Mouse (Mus musculus): ENCODE results near the gene Nit1. TPM values are rescaled to one million over a fixed set of nuclear protein-coding genes. Genes with fewer than 3 reads are reported as not detected.
"Not testable (repeated sequence)": the region's sequence is repeated elsewhere in the genome, so short reads cannot be mapped to it uniquely, and the experiment has no call there.

Nit1 gene
- total RNA-seq, 2 experiments from 2014 or later, result 43.3 to 47.9 TPM

DNA sequence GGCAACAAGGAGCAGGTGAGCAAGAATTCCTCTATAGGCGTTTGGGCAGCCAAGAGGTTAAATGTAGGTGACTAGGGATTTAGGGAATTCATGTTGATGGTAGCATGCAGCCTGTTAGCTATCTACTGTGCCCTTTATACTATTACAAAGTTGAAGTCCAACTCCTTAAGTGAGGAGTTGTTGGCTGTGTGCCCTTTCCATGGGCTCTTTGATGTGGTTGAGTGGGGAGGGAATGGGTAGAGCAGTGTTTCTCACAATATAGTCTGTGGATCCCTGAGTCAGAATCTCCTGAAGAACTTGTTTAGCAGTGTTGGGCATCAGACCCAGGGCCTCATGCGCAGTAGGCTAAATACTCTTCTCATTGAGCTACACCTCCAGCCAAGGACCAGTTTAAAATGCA lies 11.4 kb upstream of the Nit1 start:
- DNase-seq (ENCODE audit: low spot score in 2 of 2), result no peak

DNA sequence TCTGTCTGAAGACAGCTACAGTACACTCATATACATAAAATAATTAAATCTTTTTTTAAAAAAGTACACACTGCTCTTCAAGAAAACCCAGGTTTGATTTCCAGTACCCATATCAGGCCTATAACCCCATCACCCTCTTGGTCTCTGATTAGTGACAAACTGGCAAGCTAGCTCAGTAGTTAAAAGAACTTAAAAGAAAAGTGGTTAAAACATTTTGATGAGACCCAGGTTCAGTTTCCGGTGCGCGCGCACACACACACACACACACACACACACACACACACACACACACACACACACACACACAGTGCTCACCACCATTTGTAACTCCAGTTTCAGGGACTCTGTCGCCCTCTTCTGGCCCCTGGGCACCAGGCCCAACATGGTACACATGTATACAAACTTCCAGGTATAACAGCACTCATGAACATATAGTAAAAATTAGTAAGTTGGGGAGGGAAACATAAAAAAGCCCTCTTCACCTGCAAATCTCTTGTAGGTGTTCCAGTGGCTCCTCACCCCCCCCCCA lies 10.4 kb upstream of the Nit1 start:
- no peak for DNase-seq (ENCODE audit: low spot score in 2 of 2)

GRCm38 (mm10) chr1:171349210-171349609 lies 3.8 kb upstream of the Nit1 start:
- DNase-seq (ENCODE audit: low spot score in 2 of 2), result no peak

DNA sequence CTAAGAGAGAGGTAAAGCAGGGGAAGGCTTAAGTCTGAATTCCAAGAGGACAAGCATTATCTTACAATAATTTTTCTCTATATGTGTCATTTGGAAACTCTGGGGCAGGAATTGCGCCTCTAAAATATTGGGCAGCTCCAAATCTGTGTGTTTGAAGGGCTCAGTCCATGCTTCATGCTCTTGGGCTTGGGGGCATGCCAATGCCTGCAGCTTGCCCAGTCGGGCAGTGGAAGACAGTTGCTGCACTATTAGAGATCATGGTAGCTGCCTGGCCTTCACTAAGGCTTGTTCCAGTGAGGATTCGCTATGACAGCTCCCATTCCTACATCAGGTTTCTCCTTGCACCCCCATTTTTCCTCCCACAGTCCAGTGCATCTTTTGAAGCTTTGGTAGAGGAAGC lies 3.2 kb upstream of the Nit1 start:
- DNase-seq (ENCODE audit: low spot score in 2 of 2), result no peak

- DNase-seq (ENCODE audit: low spot score in 2 of 2), result no peak
These were observed 627 bp upstream of the Nit1 start for GRCm38 (mm10) chr1:171346095-171346450.

- no peak for DNase-seq (ENCODE audit: low spot score in 2 of 2)
These were observed 731 bp downstream of the Nit1 start for GRCm38 (mm10) chr1:171344715-171345114.

DNA sequence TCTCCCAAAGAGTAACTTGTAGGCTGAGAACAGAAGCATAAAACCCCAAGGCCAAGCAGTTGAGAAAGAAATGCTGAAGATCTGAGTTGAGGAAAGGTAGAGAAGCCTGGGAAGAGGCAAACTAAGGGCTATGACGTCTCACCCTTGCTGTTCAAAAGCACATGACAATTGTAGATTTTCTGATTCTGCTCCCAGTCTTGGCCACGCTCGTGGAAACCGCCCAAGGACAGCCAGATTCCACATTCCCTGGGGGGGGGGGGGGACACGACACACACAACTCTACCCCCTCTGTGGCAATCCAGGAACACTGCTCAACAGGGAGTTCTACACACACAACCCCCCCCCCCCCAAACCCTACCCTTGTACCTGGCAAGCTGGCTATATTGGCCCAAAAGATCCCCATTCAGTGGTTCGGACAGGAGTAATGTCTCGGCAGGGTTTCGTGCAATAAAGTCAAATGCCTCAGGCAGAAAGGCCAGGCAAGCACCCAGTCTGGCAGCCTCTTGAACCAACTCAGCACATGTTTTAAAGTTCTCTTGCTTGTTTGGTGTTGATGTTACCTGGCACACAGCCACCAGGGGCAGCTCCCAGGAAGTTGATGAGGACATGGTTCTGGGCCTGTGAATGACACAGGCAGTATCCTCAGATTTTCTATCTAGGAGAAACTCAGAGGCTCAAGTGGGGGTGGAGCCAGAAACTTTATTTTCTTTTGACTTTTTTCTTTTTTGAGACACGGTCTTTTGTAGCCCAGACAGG lies 1.3 kb downstream of the Nit1 start:
- no peak for DNase-seq (ENCODE audit: low spot score in 2 of 2)

DNA sequence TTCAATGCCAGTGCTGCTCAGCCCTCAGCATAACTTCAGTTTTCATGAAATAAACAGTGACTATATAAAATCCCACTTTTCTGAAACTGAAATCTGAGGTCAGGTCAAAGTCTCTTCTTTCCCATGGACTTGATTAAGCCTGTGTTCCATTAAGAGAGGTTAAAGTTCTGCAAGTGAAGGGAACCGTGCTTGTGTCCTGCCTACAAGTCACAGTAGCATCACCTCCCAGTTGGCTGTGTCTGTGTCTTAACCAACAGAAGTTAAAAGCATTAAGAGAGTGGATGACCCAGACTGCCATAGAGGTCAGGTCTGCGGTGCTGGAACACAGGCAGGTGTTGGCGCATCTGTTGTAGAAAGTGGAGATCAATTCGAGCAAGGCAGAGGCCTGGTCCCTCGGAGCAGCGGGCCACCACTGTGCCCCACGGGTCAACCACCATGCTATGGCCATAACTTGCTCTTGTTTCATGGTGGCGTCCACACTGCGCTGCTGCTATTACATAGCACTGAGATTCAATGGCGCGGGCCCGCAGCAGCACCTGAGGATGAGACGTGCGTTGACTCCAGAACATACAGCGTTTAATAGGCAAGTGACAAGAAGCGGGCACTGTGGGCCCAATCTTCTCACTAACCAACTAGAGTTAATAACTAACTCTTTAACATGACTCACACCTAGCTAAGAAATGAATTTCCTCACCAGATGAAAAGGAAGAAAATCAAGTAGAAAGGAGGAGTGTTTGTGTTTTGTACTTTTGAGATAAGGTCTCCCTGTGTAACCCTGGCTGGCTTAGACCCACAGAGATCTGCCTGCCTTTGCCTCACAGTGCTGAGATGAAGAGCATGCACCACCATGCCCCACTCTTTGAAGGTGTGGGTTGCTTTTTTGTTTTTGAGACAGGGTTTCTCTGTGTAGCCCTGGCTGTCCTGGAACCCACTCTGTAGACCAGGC lies 2.9 kb downstream of the Nit1 start:
- DNase-seq (ENCODE audit: low spot score in 2 of 2), result no peak

DNA sequence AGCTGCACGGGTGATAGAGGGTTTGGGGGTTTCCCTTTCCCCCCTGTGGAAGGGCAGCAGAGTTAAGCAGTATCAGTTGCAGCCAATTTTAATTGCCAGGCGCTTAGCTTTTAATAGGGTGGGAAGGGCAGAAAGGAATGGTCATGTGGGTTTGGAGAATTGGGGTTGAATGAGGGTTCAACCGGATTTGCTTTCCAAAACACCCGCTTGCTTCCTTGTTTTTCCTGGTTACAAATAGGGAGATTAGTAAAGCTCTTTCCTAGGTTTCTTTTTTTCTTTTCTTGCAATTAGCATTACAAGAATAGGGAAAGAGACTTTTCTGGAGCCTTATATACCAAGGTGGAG lies 15.3 kb downstream of the Nit1 start:
- DNase-seq (ENCODE audit: low spot score in 2 of 2), result no peak

- DNase-seq (ENCODE audit: low spot score in 2 of 2), result peak in 1 of 2 experiments; percentile 24
These were observed 15.8 kb downstream of the Nit1 start for GRCm38 (mm10) chr1:171329433-171330215.

GRCm38 (mm10) chr1:171328839-171329432 lies 16.5 kb downstream of the Nit1 start, which contains the start of gene Dedd:
Dedd (plus strand) TSS chr1:171329145.
- DNase-seq (ENCODE audit: low spot score in 2 of 2), result peak; percentile 87 to 89

- no peak for DNase-seq (ENCODE audit: low spot score in 2 of 2)
These were observed 17.2 kb downstream of the Nit1 start for GRCm38 (mm10) chr1:171328244-171328643.

GRCm38 (mm10) chr1:171326588-171326987 lies 18.9 kb downstream of the Nit1 start:
- DNase-seq (ENCODE audit: low spot score in 2 of 2), result not testable (repeated sequence)

DNA sequence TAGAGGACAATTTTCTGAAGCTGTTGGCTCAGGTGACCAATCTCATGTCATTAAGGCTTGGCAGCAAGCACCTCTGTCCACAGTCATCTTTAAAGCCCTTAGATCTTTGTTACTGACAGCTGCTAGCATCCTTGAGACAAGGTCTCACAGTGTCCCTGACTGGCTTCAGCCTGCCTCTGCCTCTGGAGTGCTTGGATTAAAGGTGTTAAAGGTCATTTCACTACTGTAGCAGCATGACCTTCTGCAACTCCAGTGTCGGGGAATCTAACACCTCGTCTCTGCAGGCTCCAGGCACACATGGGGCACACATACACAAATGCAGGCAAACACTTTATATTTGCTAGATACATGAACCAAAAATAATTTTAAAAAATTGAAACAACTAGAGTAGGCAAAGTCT lies 19.9 kb downstream of the Nit1 start:
- DNase-seq (ENCODE audit: low spot score in 2 of 2), result no peak

- DNase-seq (ENCODE audit: low spot score in 2 of 2), result no peak
These were observed 23.4 kb downstream of the Nit1 start for GRCm38 (mm10) chr1:171322012-171322411.

DNA sequence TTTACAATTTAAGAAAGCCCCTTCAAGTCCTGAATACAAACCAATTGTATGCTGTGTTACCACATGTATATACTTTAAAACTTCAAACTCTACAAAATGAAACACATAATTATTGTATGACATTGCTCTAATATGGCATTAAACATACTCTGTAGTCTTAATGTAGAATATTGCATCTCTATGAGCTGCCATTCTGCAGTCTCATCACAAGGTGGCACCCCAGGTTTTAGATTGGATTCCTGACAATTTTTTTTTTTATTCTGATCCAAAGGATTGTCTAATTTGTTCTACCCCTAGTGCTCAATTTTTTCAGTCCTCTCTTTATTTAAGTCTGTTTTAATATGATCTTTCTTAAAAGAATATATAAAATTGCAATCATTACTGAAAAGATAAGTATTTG lies 24.0 kb downstream of the Nit1 start:
- no peak for DNase-seq (ENCODE audit: low spot score in 2 of 2)

- no peak for DNase-seq (ENCODE audit: low spot score in 2 of 2)
These were observed 25.3 kb downstream of the Nit1 start for GRCm38 (mm10) chr1:171320151-171320550.

GRCm38 (mm10) chr1:171319748-171320147 lies 25.7 kb downstream of the Nit1 start:
- no peak for DNase-seq (ENCODE audit: low spot score in 2 of 2)

DNA sequence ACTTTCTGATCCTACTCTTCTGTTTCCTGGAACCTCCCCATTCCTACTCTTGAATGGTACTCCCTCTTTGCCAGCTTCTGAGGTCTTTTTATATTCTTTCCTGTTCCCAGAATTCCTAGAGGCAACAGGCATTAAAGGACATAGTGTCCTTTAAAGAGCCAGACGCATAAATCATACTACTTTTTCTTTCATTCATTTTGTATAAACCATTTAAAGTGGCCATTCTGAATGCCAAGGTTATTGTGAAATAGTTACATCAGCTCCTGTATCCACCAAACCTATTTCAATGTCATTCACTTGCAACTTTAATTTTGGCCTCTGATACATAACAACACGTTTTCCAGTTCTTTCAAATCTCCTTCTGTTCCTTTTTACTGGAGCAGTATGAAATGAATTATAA lies 36.1 kb downstream of the Nit1 start:
- DNase-seq (ENCODE audit: low spot score in 2 of 2), result no peak

DNA sequence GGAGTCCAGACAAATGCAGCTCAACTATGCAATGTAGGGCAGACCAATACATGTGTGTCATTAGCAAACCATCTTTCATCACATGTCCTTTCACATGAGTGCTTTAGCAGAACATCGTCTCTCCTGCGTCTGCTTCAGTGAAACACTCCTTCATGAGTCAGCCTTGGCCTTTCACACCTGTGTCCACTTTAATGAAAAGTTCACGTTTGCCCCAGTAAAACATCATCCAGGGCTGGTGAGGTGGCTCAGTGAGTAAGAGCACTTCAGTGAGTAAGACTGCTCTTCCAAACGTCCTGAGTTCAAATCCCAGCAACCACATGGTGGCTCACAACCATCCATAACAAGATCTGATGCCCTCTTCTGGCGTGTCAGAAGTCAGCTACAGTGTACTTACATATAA lies 39.3 kb downstream of the Nit1 start:
- DNase-seq (ENCODE audit: low spot score in 2 of 2), result not testable (repeated sequence)

- DNase-seq (ENCODE audit: low spot score in 2 of 2), result no peak
These were observed 47.2 kb downstream of the Nit1 start for GRCm38 (mm10) chr1:171298226-171298625.
